Mouse (Mus musculus) urinary bladder, postnatal 14 days (tissue): ENCODE measurements around the gene Mecr.
A peak's percentile ranks its signal among the peaks of the same experiment; 100 is the strongest.

Experiments used
- DNase-seq: peaks from one replicate; pipeline ENCODE4 v3.0.0; 2021; ENCODE audit warnings: low spot score

The Mecr gene

GRCm38 (mm10) chr4:131890692-131891091, 47.4 kb downstream of the Mecr start:
- no peak for DNase-seq

DNA sequence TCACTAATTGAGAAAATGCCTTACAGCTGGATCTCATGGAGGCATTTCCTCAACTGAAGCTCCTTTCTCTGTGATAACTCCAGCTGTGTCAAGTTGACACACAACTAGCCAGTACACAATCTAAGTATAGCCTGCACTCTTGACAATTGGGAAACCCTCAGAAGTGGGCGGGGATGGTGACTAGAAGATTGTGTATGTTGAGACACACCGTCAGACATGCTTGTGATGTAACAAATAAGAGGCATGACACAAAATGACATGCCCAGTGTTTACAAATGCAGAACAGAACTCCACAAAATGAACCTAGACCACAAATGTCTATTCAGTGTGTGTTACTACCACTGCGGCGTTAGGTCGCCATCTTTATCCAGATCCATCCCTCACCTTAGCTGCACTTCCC, 53.8 kb downstream of the Mecr start:
- no peak for DNase-seq

- DNase-seq, result no peak
These were observed 54.5 kb downstream of the Mecr start for GRCm38 (mm10) chr4:131897787-131898186.

DNA sequence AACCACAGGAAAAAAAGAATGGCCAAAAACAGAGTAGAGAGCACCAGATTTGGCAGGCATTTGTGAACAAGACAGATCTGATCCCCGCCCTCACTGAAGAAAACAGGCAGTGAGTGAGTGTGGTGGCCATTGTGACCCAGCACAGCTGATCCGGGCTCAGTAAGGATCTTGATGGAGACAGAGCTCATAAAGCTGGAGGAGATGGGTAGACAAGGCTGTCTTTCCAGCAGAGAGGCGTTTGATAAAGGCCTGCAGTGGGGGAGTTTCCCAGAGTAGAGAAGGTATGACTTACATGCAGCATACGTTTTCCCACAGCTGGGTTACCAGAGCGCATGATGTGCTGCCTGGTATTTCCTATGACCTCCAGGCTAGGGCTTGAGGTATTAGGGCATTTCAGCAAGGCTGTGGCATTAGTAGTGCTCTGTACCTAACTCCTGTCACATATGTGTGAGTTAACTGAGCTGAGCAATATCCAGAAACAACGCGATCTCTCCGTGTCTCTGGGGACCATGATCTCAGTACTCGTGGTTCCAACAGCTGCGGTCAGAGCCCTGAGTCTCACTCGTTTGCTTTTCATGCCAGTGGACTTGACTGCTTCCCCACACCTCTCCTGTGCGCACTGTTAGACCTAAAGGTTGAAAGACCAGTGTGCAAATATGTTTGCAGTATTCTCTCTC, 55.4 kb downstream of the Mecr start:
- no peak for DNase-seq

DNA sequence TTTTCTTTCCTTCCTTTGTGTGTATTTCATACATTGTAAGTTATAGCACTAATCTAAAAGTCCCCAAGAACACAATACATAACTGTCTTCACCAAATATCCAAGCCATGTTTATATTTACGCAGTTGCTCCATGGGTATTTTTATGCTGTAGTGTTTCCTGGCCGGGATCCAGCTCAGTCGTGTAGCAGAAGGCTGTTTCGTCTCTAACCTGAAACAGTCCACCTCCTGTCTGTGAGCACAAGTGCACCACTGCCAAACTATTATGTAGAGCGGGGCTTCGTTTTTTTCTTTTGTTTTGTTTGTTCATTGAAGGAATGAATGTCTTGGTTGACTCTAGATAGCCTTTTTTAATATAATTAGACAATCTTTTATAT, 55.9 kb downstream of the Mecr start:
- DNase-seq, result no peak

GRCm38 (mm10) chr4:131901090-131901489, 57.8 kb downstream of the Mecr start:
- no peak for DNase-seq

- peak; percentile 54 for DNase-seq
These were observed 61.2 kb downstream of the Mecr start for GRCm38 (mm10) chr4:131904478-131904877.

GRCm38 (mm10) chr4:131906423-131906822, 63.2 kb downstream of the Mecr start:
- DNase-seq, result no peak

DNA sequence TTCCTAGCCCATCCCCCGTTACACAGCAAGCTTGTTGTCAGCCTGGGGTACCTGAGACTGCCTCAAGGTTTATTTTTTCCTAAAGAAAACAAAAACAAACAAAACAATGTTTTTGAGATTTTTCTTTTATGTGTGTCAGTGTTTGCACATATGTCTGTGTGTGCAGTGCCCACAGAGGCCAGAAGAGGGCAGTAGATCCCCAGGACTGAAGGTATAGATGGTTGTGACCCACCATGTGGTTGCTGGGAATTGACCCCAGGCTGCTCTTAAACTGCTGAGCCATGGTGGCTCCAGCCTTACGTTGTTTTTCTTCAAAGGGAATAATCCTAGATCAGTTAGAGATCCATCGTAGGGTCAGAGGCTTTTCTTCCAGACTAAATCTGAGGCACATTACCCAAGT, 64.6 kb downstream of the Mecr start:
- no peak for DNase-seq

DNA sequence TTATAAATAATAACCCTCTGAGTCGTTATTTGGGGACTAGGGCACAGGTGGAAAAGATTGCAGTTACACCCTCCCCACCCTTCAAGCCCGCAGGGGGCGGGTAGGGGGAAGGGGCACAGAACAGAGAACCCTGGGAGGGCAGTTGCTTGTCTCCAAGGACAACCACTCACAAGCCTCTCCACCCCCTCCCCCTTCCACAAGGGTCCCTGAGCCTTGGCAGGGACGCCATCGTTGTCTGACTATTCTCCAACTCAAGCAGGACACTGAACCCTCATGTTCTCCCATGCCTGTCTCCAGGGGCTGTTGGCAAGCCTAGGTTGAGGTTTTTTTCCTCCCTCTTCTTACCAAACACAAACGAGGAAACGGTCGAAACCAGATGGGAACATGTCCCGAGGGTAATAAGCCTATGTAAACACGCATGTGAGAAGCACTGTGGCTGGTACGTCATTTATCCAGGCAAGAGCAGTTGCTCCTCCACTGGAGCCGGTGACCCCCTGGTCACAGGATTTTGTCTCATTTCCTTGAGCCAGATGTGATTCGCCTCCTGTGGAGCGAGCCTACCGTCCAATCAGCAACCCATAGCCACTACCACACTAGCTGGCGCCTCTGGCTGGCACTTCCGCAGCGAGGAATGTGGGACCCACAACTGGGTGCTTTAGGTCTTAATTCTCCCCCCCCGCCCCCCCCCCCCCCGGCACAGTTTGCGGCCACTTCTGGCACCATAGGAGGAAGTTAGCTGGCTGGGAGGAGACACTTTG, 67.1 kb downstream of the Mecr start:
- no peak for DNase-seq

GRCm38 (mm10) chr4:131911521-131911920, 68.3 kb downstream of the Mecr start:
- DNase-seq, result no peak

GRCm38 (mm10) chr4:131913526-131913925, 70.3 kb downstream of the Mecr start:
- DNase-seq, result peak; percentile 45

GRCm38 (mm10) chr4:131914046-131914643, 70.9 kb downstream of the Mecr start:
- no peak for DNase-seq

- peak; percentile 27 for DNase-seq
These were observed 71.7 kb downstream of the Mecr start for GRCm38 (mm10) chr4:131914891-131915469.

DNA sequence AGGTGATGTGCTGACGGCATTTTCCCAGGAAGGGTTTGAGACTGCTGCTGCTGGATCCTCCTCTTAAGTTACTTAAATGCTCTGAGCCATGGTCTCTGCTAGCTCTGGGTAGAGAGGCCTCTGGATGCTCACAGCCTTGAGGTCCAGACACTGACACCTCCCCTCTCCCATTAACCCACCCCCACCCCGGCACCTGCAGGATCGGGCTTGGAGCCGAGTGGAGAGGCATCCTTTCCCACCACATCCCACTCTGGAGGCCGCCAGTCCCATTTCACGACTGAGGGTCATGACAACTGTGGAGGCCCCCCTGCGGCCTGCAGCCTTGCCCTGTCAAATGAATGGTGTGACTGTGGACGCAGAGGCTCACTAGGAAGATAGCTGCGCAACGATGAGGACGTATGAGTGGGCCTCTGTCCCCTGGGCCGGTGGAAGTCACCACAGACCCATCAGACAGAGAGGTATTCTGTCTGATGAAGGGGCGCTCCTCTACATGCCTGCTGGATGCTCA, 72.6 kb downstream of the Mecr start:
- no peak for DNase-seq

DNA sequence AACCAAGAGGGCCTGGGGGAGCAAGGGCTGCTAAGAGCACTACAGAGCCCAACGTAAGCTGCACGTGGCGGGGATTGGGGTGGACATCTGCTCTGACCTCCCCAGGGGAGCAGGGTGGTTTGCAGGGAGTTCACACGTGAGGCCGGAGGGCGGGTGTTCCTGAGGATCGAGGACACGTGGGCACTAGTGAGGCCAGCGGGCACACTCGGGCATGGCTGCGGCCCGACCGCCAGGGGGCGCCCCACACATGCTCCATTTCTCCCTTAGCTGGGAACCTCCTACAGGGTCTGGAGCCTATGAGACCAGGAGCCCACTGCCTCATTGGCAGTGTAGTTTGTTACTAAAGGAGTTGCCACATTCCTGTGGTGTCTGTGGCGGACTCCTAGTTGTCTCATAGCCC, 73.2 kb downstream of the Mecr start:
- DNase-seq, result peak; percentile 84

DNA sequence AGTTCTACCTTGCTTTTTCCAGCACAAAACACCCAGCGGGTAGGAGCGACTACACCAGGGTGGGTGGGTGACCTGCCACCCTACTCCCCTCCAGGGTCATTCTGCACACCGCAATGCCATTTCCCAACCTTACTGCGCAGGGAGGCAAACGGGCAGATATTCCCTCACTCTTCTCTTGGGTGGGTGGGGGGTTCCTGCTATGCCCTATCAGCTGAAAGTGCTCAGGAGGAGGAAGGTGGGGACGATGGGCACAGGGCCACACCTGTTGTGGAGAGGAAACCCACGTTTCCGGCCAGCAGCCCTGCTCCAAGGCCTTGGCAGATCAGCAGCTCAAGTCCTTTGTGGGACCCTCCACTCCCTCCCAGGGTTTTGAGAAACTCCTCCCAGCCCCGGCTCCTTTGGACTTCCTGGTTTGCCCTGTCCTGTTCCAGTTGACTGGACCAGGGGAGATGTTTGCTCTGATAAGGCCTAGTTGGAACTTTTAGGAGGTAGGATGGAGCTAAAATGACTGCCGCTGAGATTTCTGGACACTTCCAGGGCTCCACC, 73.8 kb downstream of the Mecr start:
- DNase-seq, result no peak
